Mouse (Mus musculus) cerebellum, adult (tissue): ENCODE data around the gene Drap1.

ENCODE experiments used
- ATAC-seq: cut with Nextera tagmentation; 2 replicates; pipeline ENCODE4 v1.9.2; 2017; ENCODE audit warnings: mild to moderate bottlenecking, moderate library complexity, mixed read lengths; ENCODE audit not compliant: insufficient number of reproducible peaks, low FRiP score, low TSS enrichment

Drap1 gene

DNA sequence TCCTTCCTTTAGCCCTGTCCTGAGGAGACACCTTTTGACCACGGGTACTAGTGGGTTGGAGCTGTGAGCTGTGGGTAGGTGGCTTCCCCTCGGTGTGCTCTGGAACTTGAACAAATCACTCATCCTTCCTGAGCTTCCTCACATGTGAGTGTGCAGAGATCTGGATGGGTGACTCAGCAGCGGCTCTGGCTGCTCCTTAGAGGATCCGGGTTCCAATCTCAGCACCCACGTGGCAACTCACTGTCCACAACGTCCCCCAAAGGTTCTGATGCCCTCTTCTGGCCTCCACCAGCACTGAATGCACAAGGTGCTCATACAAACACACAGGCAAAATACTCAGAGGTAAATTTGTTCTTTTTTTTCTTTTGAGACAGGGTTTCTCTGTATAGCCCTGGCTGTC is 27.0 kb upstream of the Drap1 start:
- ATAC-seq, result no peak

DNA sequence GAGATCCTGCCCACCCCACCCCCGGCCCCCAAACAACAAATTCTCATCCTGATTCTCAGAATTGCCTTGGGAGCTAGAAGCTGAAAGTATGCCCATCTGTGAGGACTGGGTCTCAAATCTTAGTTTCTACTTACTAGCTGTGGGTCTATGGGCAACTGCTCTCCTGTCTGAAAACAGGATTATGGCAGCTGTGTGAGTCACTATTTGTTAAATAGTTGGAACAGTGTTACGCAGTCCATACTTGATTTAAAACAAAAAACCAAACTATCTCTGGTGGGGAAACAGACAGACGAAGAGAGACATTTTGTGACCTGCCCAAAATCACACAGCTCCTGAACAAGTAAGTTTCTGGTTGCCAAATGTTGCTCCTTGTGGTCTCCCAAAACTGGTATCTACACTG is 24.9 kb upstream of the Drap1 start:
- no peak for ATAC-seq

DNA sequence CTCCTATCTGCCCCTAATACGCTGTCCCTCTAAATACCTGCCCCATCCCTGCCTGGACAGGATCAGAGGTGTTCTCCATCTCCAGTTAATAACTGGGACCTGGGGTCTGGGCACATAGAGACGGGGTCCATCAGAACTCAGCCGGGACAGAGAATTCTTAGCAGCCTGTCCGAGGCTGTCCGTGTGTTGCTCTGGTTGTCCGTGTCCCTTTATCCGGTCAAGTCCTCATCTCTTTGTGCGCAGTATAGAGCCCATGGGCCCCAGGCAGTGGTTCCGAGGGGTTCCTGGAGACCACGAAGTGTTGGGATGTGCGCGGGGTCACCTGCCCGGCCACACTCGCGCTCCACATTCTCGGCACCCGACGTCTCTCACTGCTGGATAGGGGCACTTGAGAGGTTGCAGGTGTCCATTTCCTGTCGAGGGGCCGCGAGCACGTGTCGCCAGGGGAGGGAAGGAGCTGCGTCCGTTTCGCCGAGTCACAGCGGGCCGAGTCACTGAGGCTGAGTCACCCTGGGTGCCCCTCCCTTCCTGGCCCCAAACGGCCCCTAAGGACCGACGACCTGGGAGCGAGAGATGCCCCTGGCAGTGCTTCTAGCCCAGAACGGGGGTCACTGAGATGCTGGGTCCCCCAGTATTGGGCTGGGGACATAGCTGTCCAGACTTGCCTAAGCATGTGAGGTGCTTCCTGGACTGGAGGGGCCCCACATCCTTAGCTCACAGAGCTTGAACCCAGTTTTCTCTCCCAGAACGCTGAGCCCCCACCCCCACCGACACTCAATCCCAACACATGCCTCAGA is 23.8 kb upstream of the Drap1 start:
- ATAC-seq, result no peak

DNA sequence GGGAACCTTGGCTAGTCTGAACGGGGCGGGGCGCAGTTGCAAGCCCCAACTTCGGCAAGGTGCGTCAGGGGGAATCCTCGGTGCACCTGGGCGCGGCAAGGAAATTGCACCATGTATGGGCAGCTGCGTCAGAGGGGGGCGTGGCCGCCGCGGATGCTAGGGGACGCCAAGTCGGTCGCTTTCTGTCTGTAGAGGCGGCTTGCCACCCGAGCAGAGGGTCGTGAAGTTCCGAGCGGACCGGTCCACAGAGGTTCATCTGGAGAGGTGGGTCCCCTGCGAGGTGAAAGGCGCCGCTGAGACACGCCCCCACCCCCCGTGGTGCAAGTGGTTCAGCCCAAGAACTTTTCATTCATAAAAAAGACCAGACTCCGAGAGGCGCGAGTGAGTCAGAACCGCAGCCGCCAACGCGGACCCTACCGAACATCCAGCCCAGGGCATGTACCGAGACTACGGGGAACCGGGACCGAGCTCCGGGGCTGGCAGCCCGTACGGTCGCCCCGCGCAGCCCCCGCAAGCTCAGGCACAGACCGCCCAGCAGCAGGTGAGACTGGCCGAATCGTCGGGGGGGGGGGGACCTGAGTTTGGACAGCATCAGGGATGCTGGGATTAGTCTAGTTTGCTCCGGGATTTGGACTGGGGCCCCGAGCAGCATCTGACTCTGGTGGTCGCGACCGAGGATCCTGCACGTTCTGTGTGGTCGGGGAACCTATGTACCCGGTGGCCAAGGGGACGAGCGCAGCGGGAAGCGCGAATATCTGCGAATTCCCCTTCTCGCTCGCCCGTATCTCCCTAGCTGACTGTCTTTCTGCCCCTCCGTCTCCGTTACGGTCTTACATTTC is 23.0 kb upstream of the Drap1 start, which contains the start of gene Fosl1:
Gene Fosl1 (plus strand): TSS at position 33 of the 839 bp plus-strand sequence.
- ATAC-seq, result 0 out of 2 replicates have a peak, but pooled peaks have one; percentile 3

DNA sequence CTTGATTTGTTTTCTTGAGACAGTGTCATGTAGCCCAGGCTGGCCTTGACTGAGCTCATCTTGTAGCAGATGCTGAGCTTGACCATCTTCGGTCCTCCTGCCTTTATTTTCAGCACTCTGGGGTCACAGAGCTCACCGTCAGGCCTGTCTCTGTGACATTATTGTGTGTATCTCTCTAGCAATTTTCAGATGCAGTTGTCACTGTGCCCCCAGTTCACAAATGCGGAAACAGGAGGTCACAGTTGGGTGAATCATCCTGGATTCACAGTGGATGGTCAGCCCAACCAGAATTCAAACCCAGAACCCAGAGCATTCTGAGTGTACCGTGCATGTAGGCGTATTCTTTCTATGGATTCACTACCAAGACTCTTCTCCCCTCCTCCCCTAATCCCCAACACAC is 21.0 kb upstream of the Drap1 start:
- ATAC-seq, result no peak

DNA sequence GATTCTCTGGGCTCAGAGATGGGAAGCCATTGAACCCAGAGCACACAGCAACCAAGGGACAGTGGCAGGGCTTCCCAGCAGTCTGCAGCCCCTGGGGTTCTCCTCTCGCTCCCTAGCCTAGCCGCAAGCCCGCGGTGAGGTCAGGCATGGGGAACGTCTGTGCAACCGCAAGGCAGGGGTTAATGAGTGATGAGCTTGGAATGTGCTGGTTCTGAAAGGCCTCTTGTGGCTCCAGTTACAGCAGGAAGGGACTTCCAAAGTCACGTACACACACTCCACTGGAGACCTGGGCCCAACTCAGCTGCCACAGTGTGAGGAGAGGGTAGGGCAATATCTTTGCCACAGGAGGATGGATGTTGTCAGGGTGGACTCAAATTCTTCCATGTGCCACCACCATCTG is 20.2 kb upstream of the Drap1 start:
- no peak for ATAC-seq

DNA sequence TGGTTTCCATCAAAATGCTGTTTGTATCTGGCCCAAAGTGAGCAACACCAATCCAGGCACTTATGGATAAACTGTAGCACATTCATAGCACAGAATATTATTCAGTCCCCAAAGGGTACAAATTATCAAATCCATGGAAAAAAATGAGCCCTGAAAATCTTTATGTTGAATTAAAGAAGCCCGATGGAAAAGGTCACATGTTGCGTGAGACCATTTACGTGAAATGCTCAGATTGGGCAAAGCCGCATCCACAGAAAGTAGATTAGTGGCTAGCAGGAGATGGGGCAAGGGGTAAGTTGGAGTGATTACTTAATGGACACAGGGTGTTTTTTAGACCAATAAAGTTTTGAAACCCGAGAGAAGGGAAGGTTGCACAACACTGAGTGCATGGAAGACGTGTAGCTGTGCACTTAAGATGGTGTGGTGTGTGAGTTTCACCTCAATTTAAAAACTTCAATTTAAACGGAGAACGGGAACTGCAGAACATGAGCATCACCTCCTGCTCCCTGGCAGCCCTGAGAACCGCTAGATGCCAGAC is 19.7 kb upstream of the Drap1 start:
- no peak for ATAC-seq

DNA sequence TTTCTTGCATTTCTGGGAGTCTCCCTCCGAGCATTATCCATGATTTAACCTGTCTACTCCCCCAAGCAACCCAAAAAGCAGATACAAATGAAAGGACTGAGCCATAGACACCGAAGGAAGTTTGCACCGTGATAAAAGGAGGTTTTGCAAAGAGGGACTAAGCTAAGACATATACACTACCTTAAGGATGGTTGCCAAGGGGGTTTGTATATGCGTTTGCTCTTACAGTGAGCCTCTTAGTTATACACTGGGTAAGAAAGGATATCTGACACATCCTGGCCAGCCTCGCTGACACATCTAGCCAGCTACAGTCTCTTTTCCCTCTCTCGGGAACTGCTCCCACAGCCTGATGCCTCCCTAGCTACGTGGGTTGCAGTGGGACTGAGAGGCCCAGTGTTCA is 9.2 kb upstream of the Drap1 start:
- no peak for ATAC-seq

DNA sequence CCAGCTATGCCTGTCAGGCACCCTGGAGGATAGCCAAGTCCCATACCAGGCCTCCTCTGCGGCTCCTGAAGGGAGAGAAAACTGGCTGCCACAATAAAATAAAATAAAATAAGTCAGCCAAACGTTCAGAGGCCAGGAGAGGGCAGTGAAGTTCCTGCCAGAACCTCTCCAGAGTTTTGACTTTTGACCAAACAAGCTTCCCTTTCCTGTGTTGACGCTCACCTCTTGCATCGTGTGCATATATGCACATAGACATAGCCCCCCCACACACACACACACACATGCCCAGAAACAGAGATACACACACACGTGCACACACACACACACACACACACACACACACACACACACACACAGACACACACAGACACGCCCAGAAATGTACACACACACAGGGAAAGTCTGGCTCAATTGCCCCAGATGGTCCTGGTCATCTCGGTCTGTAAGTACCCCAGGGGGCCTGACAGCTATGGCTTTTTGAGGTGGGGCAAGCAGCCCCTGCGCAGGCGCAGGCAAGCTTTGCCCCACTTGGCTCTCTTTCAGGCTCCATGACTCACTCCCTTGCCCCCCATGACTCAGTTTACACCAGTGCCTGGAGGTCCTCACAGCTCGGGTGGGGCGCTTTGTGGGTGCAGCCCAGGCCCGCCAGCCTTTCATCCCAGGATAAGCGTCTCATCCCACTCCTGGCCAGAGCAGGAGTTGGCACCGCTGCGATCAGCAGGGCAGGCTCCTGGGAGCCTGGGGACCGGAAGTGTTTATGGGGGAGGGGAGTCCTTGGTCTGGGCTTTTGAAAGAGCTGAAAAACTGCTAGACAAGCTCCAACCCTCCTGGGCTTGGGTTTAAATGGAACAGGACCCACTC is 8.4 kb upstream of the Drap1 start:
- ATAC-seq, result no peak

DNA sequence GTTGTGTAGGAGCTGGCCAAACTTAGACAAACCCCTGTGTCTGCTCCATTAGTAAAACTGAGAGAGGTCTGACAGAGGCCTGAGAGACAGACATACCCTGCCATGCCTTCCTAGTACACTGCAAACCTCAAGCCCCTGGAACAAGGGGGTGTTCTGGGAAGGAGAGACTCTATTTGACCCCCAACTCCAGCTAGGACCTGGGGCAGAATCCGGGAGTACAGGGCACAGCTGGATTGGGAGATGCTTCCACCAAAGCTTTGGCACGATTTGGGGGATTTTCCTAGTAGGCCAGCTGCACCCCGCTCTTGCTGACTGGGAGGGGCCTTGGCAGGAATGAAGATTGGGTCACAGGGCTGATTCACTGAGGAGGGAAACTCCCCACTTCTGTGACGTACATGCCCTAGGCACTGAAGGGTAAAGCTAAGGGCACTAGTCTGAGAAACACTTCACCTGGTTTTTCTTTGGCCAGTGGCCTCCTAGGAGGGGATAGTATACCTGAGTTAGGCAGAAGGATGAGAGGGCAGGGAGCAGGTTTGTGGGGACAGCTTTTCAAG is 7.2 kb upstream of the Drap1 start:
- ATAC-seq, result no peak

DNA sequence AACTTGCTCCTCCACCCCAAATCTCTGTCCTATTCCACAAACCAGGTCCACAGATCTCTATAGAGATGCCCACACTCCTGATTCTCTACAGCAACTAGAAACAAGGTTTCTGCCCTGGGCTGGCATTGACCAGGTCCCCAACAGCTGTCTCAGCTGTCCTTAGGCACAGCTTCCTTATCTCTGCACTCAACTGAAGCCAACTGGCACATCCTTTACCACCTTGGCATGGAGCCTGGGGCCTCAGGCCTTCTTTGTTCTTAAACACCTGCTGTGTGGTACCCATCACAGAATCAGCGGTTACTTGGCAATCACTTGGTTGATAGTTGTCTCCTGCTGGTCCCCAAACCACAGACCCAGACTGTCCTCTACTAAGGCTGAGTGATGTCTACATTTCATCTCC is 5.6 kb upstream of the Drap1 start:
- ATAC-seq, result no peak

DNA sequence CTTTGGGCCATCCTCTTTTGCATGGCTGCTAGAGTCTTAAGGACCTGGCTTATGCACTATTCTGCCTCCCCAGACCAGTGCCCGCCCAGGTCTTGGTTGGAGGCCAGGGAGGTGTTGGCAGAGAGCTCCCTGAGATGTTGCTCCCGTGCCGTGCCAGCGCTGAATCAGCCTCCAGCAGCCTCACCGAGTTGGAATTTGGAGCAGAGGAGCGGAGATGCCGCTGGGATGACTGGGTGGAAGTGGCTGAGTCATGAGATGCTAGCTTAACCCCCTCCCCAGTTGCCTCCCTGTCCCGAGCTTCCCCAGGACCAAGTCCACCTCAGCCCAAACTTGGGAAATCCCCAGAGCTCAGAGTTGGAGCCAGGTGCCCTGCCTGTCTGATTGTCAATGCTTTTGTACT is 5.0 kb upstream of the Drap1 start:
- ATAC-seq, result no peak

DNA sequence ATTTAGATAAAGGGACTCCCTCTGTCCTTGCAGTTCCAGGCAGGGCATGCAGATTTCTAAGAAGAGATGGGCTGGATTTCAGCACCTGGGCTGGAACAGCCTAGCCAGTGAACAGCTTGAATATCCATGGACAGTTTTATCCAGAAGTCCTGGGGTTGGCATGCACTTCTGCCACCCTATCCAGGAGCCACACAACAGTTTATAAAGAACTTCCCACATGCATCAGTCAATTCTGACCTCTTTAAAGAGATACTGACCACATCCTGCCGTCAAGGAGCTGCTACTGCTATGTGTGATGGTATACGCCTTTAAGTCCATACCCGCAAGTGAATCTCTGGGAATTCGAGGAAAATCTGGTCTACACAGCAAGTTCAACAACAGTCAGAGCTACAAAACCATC is 4.4 kb upstream of the Drap1 start:
- ATAC-seq, result no peak

DNA sequence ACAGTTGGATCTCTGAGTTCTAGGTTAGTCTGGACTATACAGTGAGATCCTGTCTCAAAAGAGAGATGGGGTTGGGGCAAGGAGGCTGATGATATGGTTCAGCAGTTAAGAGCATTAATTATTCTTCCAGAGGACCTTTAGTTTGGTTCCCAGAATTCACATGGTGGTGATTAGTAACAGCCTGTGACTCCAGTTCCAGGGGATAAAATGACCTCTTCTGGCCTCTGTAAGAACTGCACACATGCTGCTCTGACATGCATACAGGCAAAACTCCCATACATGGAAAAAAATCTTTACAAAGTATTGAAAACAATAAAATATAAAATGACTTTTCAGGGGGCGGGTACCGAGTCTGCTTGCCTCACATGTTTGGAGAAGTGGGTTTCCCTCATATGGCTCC is 3.3 kb upstream of the Drap1 start:
- no peak for ATAC-seq

DNA sequence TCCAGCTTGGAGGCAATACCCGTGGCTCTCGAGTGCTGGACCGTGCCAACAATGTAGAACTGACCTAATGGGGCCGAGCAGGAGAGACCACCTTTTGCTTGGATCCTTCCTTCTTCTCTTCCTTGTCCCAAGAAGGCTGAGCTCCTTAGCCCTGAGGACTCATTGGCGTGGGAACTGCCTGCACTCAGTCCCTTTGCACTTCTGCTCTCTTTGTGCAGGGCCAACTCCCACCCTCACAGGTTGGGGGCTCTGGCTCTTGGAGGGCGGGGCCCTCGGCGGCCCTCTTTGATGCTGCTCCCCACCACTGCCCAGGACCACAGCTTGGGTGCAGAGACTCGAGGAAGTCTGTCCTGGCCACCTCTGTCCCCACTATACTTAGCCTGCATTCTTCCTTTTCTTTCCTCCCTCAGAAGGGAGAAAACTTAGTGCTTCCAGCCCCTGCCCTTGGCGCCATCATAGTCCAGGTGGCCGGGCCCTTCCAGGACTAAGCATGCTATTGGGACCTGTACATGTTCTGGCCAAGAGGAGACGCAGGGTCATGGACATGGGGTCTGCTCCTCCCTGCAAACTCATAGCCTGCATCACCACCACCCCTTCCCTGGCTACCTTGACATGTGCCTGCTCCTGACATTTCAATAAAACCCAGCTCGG is 2.0 kb upstream of the Drap1 start:
- no peak for ATAC-seq

DNA sequence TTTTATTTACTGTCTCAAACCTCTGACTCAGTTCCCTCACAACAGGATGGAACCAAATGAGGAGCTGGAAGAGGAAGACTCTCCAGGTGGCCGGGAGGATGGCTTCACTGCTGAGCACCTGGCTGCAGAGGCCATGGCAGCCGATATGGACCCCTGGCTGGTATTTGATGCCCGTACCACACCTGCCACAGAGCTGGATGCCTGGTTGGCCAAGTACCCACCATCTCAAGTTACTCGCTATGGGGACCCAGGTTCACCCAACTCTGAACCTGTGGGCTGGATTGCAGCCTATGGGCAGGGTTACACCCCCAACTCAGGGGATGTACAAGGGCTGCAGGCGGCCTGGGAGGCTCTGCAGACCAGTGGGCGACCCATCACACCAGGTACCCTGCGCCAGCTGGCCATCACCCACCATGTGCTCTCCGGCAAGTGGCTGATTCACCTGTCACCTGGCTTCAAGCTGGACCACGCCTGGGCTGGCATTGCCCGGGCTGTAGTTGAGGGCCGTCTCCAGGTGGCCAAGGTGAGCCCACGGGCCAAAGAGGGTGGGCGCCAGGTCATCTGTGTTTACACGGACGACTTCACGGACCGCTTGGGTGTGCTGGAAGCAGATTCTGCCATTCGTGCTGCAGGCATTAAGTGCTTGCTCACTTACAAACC is 1.3 kb upstream of the Drap1 start:
- ATAC-seq, result no peak

DNA sequence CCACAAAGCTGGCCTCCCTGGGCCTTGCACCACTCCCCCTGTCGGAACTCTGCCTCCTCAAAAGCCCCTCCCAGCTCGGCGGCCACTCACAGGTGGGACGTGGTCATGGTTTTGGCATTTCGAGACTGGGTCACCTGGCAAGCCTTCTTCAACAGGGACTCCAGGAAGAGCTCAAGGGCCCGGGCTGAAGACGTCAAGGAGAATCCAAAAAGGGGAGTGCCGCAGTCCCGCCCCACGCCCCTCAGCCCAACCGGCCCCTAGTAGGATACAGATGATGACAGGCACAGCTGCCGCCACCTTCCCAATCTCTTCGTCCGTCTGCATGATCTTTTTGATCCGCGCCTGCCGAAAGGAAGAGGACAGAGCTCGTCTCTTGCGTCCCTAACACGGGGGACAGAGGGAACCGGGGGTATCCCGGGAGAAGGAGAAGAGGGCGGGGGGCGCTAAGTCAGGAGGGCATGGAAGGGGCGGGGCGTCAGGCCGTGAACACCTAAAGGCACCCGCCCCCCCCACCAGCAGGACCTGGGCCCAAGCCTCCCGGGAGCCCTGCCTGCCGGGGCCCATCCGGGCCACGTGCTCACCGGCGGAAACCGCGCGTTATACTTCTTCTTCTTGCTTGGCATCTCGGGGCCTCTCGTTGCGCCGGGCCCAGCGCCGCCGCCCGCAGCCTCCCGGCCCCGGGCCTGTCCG is 542 bp downstream of the Drap1 start:
- peak; percentile 34 for ATAC-seq

DNA sequence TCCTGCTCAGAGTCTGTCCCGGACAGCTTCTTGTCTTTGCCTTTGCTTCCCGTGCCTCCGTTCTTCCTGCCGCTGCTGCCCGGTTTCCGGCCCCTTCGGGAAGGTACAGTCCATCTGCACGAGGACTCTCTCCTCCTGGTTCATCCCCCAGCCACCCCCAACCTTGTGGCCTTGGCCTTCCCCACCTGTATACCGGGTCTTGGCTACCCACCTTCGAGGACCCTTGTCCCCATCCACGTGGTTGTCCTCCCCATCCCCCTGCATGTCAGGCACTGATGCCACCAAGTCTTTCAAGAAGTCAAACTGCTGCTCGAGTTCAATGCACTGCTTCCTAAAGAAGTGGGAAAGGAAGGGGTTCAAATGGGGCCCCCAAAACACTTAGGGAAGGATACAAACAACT is 1.2 kb downstream of the Drap1 start:
- ATAC-seq, result no peak
